Mouse (Mus musculus): ENCODE measurements around the gene Rbp2.

- TF ChIP-seq MAX (IDR thresholded peaks at IDR 0.05; ENCODE audit: low read depth) (no peak), CEBPB (IDR thresholded peaks at IDR 0.05; ENCODE audit: insufficient read depth, poor library complexity, severe bottlenecking) (no peak), POLR2A (IDR thresholded peaks at IDR 0.05; ENCODE audit: insufficient read length, low read depth) (no peak), USF1 (IDR thresholded peaks at IDR 0.05; ENCODE audit: low read depth) (no peak), TCF12 (IDR thresholded peaks at IDR 0.05; ENCODE audit: insufficient read depth, poor library complexity, severe bottlenecking) (no peak), TCF3 (IDR thresholded peaks at IDR 0.05; ENCODE audit: insufficient read length, low read depth) (no peak), E2F4 (IDR thresholded peaks at IDR 0.05; ENCODE audit: insufficient read depth) (no peak), MYOG (IDR thresholded peaks at IDR 0.05; ENCODE audit: control insufficient read depth in 1 of 3, insufficient read depth in 1 of 3, insufficient read length in 2 of 3, low read depth in 2 of 3) (no peak), POLR2AphosphoS2 (IDR thresholded peaks at IDR 0.05; ENCODE audit: insufficient read length, low read depth) (no peak), REST (IDR thresholded peaks at IDR 0.05; ENCODE audit: insufficient read depth, insufficient read length) (no peak)
Measured at GRCm38 (mm10) chr9:98445359-98446149, 40.4 kb upstream of the Rbp2 start.
